21 mouse cellular contexts compared by ENCODE assay signal in the genomic region with DNA sequence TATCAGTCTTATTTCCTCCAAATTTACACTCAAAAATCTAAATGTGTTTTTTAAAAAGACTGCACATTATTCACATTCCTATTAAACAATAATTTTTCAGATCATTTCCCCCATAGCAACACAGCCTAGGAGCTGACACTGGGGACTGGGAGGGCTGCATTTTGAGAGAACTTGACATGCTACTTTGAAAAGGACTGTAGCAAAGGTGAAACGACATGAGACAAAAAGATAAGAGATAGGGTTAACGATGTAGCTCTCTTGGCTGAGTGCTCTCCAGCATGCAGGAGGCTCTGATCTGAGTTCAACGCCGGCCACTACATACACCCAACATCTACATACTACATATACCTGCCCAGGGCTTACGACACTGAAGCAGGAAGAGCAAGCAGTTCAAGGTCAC.
"Had no signal": no experiment of that assay in that cellular context is flagged by ENCODE, and none has a peak within 500 bp of the region (broad histone marks: within the 10 kb centered on the region; RNA-seq: fewer than 3 reads in every experiment).

No protein-coding gene starts in this region.

- H3K27me3 ChIP-seq: intestine, embryonic 15.5 days; limb, embryonic 13.5 days; megakaryocyte, embryonic 14.5 days; neural tube, embryonic 12.5 days; neural tube, embryonic 15.5 days; stomach, embryonic 15.5 days had no signal

- H3K4me2 ChIP-seq: intestine, embryonic 15.5 days; limb, embryonic 13.5 days; lung, embryonic 14.5 days; midbrain, embryonic 11.5 days; neural tube, embryonic 12.5 days; neural tube, embryonic 15.5 days; stomach, embryonic 15.5 days had no signal

- H3K9ac ChIP-seq: intestine, embryonic 15.5 days; limb, embryonic 13.5 days; liver, embryonic 14.5 days; lung, embryonic 14.5 days; neural tube, embryonic 12.5 days; neural tube, embryonic 15.5 days; stomach, embryonic 15.5 days had no signal

- H3K4me1 ChIP-seq: intestine, embryonic 15.5 days; limb, embryonic 10.5 days; limb, embryonic 13.5 days; neural tube, embryonic 12.5 days; neural tube, embryonic 15.5 days; stomach, embryonic 15.5 days had no signal

- DNase-seq: kidney, adult 11 months; kidney, adult 9 months; kidney, postnatal 14 days; kidney, postnatal 4 days; lung, embryonic 14.5 days; midbrain, embryonic 14.5 days; right cerebral cortex, adult 18-20 months; right cerebral cortex, postnatal 14 days; spleen, adult 18-20 months; thymus, postnatal 36 days had no signal

- H3K4me3 ChIP-seq: intestine, embryonic 15.5 days; limb, embryonic 10.5 days; limb, embryonic 13.5 days; megakaryocyte, embryonic 14.5 days; neural tube, embryonic 12.5 days; neural tube, embryonic 15.5 days; stomach, embryonic 15.5 days had no signal

- H3K27ac ChIP-seq: intestine, embryonic 15.5 days; limb, embryonic 10.5 days; limb, embryonic 13.5 days; liver, embryonic 14.5 days; macrophage; neural tube, embryonic 12.5 days; neural tube, embryonic 15.5 days; stomach, embryonic 15.5 days had no signal

- H3K9me3 ChIP-seq: intestine, embryonic 15.5 days; limb, embryonic 10.5 days; limb, embryonic 13.5 days; megakaryocyte, embryonic 14.5 days; neural tube, embryonic 12.5 days; neural tube, embryonic 15.5 days; stomach, embryonic 15.5 days had no signal

- H3K36me3 ChIP-seq: intestine, embryonic 15.5 days; stomach, embryonic 15.5 days had no signal

- ATAC-seq: intestine, embryonic 15.5 days; lung, postnatal 0 days had no signal
